Mouse (Mus musculus): ENCODE data around the gene Spta1.

DNA sequence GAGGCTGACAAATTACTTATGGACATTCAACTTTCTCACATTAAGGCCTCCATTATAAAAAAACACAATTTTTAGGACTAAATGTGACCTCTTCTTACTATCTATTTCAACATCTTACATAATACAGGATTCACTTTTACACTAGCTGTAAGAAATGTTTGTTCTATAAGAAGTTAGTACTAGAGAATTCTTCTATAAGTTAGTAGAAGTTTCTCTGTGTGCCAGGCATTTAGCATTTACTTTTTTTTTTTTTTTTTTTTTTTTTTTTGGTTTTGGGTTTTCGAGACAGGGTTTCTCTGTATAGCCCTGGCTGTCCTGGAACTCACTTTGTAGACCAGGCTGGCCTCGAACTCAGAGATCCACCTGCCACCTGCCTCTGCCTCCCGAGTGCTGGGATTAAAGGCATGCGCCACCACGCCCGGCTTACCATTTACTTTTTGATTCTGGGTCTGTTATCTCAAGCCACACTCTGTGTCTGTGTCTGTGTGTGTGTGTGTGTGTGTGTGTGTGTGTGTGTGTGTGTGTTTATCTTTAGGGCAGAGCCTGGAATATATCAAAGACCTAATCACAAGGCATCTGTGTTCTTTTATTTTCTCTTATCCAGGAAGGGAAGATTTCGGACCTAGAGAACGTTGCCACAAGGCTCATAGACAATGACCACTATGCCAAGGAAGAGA, 44.1 kb downstream of the Spta1 start:
- no peak for TF ChIP-seq MAX (IDR thresholded peaks at IDR 0.05; ENCODE audit: low read depth)
- TF ChIP-seq POLR2A (IDR thresholded peaks at IDR 0.05; ENCODE audit: insufficient read length, low read depth) = no peak
- no peak for TF ChIP-seq MYOG (IDR thresholded peaks at IDR 0.05; ENCODE audit: control insufficient read depth in 1 of 3, insufficient read depth in 1 of 3, insufficient read length in 2 of 3, low read depth in 2 of 3)
- no peak for TF ChIP-seq REST (IDR thresholded peaks at IDR 0.05; ENCODE audit: insufficient read depth, insufficient read length)
- TF ChIP-seq USF1 (IDR thresholded peaks at IDR 0.05; ENCODE audit: low read depth) = no peak
